In genomic region chr15:88934141-88934540, GRCm38 (mm10) we compare ENCODE assay signal across 12 mouse cellular contexts. TPM values are rescaled to one million over a fixed set of nuclear protein-coding genes. Genes with fewer than 3 reads are reported as not detected.
DNase-seq lines count a peak whose midpoint lies in the region; TF ChIP-seq lines count a peak whose summit lies in the region.
"Had no signal": no experiment of that assay in that cellular context is flagged by ENCODE, and none has a peak within 500 bp of the region (broad histone marks: within the 10 kb centered on the region; RNA-seq: fewer than 3 reads in every experiment).

No protein-coding gene starts in this region.

- DNase-seq in adrenal gland, postnatal 10 days: peak; percentile 36
- DNase-seq in adrenal gland, adult 18-20 months (ENCODE audit: low spot score in 2 of 2): no peak
- peak; percentile 36 for DNase-seq in heart, postnatal 4 days
- no peak for DNase-seq in heart, postnatal 25 days (ENCODE audit: low spot score)
- no peak for DNase-seq in lung, adult 2 months
- DNase-seq in lung, adult 18-20 months: no peak
- peak; percentile 11 for DNase-seq in retina, adult 2 months (ENCODE audit: low read depth, low spot score)
- no peak for DNase-seq in forebrain, embryonic 10.5 days (ENCODE audit: extremely low spot score, low spot score)
- DNase-seq: layer of hippocampus, postnatal 36 days had no signal

- H3K36me3 ChIP-seq in forebrain, embryonic 10.5 days (replicated peaks): no peaks in the 10 kb centered on the region
- H3K36me3 ChIP-seq: embryonic facial prominence, embryonic 12.5 days; neural tube, embryonic 12.5 days had no signal

- no peaks in the 10 kb centered on the region for H3K27me3 ChIP-seq in forebrain, embryonic 10.5 days (ENCODE audit: poor library complexity, severe bottlenecking)
- H3K27me3 ChIP-seq: embryonic facial prominence, embryonic 12.5 days; neural tube, embryonic 12.5 days had no signal

- no peak overlapping the region for H3K4me3 ChIP-seq in lung, adult 2 months (replicated peaks; ENCODE audit: extremely low read depth, low read depth, low read length)
- H3K4me3 ChIP-seq in forebrain, embryonic 10.5 days: no peak overlapping the region
- H3K4me3 ChIP-seq: embryonic facial prominence, embryonic 12.5 days; neural tube, embryonic 12.5 days had no signal

- H3K27ac ChIP-seq in forebrain, embryonic 10.5 days: no peak overlapping the region
- H3K27ac ChIP-seq: embryonic facial prominence, embryonic 12.5 days; neural tube, embryonic 12.5 days had no signal

- no peak for TF ChIP-seq POLR2A in lung, adult 2 months (IDR thresholded peaks at IDR 0.05; ENCODE audit: borderline replicate concordance, extremely low read depth, low read depth, low read length)

- H3K4me1 ChIP-seq in lung, adult 2 months (ENCODE audit: control insufficient read depth, insufficient read depth, low read length): no peaks in the 10 kb centered on the region
- no peaks in the 10 kb centered on the region for H3K4me1 ChIP-seq in forebrain, embryonic 10.5 days
- H3K4me1 ChIP-seq: embryonic facial prominence, embryonic 12.5 days; neural tube, embryonic 12.5 days had no signal

- TF ChIP-seq CTCF in lung, adult 2 months (IDR thresholded peaks at IDR 0.05; ENCODE audit: insufficient read depth, low read length): peak; percentile 34; the same call in 1 of the 2 replicates

- intact Hi-C loops in heart, postnatal 25 days (cut with DNase I): loop anchor here (10.0 kb wide), 1 partner anchor 271 kb away; no protein-coding TSS in a partner anchor

- WGBS in lung, adult 2 months: 56% methylated on average over 7 of the region's 7 CpGs
- WGBS in forebrain, embryonic 10.5 days: 64% methylated on average over 7 of the region's 7 CpGs

- H3K9me3 ChIP-seq in forebrain, embryonic 10.5 days: no peaks in the 10 kb centered on the region
- H3K9me3 ChIP-seq: embryonic facial prominence, embryonic 12.5 days; neural tube, embryonic 12.5 days had no signal

RNA-seq across cellular contexts. Expression of gene Ttll8, which starts 20.1 kb away (rescaled TPM):
- not detected for total RNA-seq in adrenal gland, postnatal 10 days (2021)
- total RNA-seq in adrenal gland, adult 18-20 months (2021): under 1 TPM in 1 of 2 experiments, not detected in 1; 0.10 TPM
- not detected for total RNA-seq in heart, postnatal 4 days (2021)
- total RNA-seq in heart, postnatal 25 days (2021): not detected
- 0.45 and 0.65 TPM in 2 replicates for polyA plus RNA-seq in lung, adult 2 months (2012; rRNA removed)
- not detected in 2 replicates for polyA plus RNA-seq in forebrain, embryonic 10.5 days (2016; fragmentation: Nextera tagmentation; extraction: Ambion mirVana)
- polyA plus RNA-seq: embryonic facial prominence, embryonic 12.5 days; lung, embryonic 16.5 days; neural tube, embryonic 12.5 days had no signal

RNA-seq across cellular contexts. Expression of gene Mlc1, which starts 44.7 kb away (rescaled TPM):
- total RNA-seq in adrenal gland, postnatal 10 days (2021): under 1 TPM in 1 of 2 experiments, not detected in 1; 0.09 TPM
- total RNA-seq in adrenal gland, adult 18-20 months (2021): not detected
- total RNA-seq in heart, postnatal 4 days (2021): not detected
- not detected for total RNA-seq in heart, postnatal 25 days (2021)
- polyA plus RNA-seq in lung, adult 2 months (2012; rRNA removed): 29.5 and 30.2 TPM in 2 replicates
- 10.2 and 11.5 TPM in 2 replicates for polyA plus RNA-seq in forebrain, embryonic 10.5 days (2016; fragmentation: Nextera tagmentation; extraction: Ambion mirVana)

RNA-seq across cellular contexts. Expression of gene Mov10l1, which starts 48.6 kb away (rescaled TPM):
- total RNA-seq in adrenal gland, postnatal 10 days (2021): not detected
- not detected for total RNA-seq in adrenal gland, adult 18-20 months (2021)
- total RNA-seq in heart, postnatal 4 days (2021): 100 to 1,000 TPM; 109 to 121 TPM
- 10 to 100 TPM; 76.7 to 85.6 TPM for total RNA-seq in heart, postnatal 25 days (2021)
- polyA plus RNA-seq in lung, adult 2 months (2012; rRNA removed): 0.23 and 0.43 TPM in 2 replicates
- not detected in 2 replicates for polyA plus RNA-seq in forebrain, embryonic 10.5 days (2016; fragmentation: Nextera tagmentation; extraction: Ambion mirVana)
- total RNA-seq: layer of hippocampus, postnatal 36 days had no signal
- polyA plus RNA-seq: neural tube, embryonic 12.5 days had no signal

Comparison
In these comparisons a context has a peak if more than half of its experiments do, and no peak if none do; other contexts are left out.
1. DNase-seq: peak in adrenal gland, postnatal 10 days (single experiment), heart, postnatal 4 days (single experiment) and retina, adult 2 months (single experiment); none in adrenal gland, adult 18-20 months (0 of 2), heart, postnatal 25 days (single experiment), lung, adult 2 months (single experiment), lung, adult 18-20 months (0 of 2) and forebrain, embryonic 10.5 days (single experiment).
2. RNA of gene Mov10l1, which starts 48.6 kb away (total RNA-seq): 109 to 121 TPM in heart, postnatal 4 days and 76.7 to 85.6 TPM in heart, postnatal 25 days; not detected in adrenal gland, postnatal 10 days and not detected in adrenal gland, adult 18-20 months; every median in the first group is over 10 times any median in the second.